In the genomic region with DNA sequence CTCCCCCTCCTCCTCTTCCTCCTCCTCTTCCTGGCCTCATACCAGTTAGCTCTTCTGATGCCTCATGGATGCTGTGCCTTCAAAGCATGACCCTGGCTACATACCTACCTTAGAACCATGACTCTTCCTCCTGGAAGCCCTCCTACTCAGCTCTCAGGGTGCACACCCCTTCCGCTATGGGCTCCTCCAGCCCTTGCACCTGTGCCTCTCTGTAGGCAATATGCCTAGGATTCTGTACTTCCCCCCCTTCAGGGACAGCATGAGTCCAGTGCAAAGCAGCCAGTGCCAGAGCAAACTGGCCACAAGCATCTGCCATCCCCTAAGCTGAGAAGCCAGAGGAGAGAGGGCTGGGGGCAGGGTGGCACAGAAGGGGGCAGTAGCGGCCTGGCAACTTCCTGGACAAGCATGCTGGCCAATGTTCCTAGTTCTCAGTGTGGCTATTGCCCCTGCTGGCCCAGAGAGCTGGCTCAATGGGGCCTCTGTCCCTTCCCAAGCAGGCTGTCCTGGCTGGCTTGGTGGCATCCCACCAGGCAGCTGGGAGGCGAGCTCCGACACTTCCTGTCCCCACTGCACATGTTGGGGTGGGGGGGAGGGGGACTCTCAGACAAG, we compare ENCODE assay signal across 8 mouse cellular contexts. TPM values are rescaled to one million over a fixed set of nuclear protein-coding genes. Genes with fewer than 3 reads are reported as not detected.
A peak's percentile ranks its signal among the peaks of the same experiment; 100 is the strongest.
DNase-seq lines count a peak whose midpoint lies in the region; ATAC-seq and TF ChIP-seq lines count a peak whose summit lies in the region.

No protein-coding gene starts in this region.

- no peak for TF ChIP-seq CTCF in lung, adult 2 months (IDR thresholded peaks at IDR 0.05; ENCODE audit: insufficient read depth, low read length)
- peak; percentile 3; the same call in 1 of the 2 replicates for TF ChIP-seq CTCF in cortical plate, adult 2 months (IDR thresholded peaks at IDR 0.05; ENCODE audit: extremely low read depth, insufficient read depth, low read length)
- TF ChIP-seq CTCF in thymus, adult 2 months (IDR thresholded peaks at IDR 0.05; ENCODE audit: borderline replicate concordance, control insufficient read depth, extremely low read depth, insufficient read depth, low read length, poor library complexity): no peak
- no peak for TF ChIP-seq CTCF in heart, adult 2 months (IDR thresholded peaks at IDR 0.05)

- DNase-seq in lung, postnatal 10 days: peak; percentile 43
- no peak for DNase-seq in lung, adult 2 months
- peak; percentile 75 to 84 for DNase-seq in layer of hippocampus, postnatal 36 days
- DNase-seq in right cerebral cortex, postnatal 36 days (ENCODE audit: low spot score in 2 of 2): peak; percentile 75 to 77
- DNase-seq in thymus, adult 2 months: no peak
- DNase-seq in heart, adult 2 months: no peak

- no peaks in the 10 kb centered on the region for H3K79me2 ChIP-seq in heart, adult 2 months (replicated peaks; ENCODE audit: control insufficient read depth, insufficient read depth, low read length)

- H3K9ac ChIP-seq in heart, adult 2 months (ENCODE audit: low read depth, low read length): no peak overlapping the region

- no peak for TF ChIP-seq EP300 in heart, adult 2 months (IDR thresholded peaks at IDR 0.05; ENCODE audit: insufficient read depth, low read depth, low read length)

- no peak for TF ChIP-seq POLR2A in lung, adult 2 months (IDR thresholded peaks at IDR 0.05; ENCODE audit: borderline replicate concordance, extremely low read depth, low read depth, low read length)
- TF ChIP-seq POLR2A in cortical plate, adult 2 months (IDR thresholded peaks at IDR 0.05; ENCODE audit: extremely low read depth, insufficient read depth, low read length): no peak
- no peak for TF ChIP-seq POLR2A in thymus, adult 2 months (IDR thresholded peaks at IDR 0.05; ENCODE audit: control insufficient read depth, extremely low read depth, insufficient read depth, low read length, poor library complexity)
- no peak for TF ChIP-seq POLR2A in heart, adult 2 months (IDR thresholded peaks at IDR 0.05; ENCODE audit: insufficient read depth, low read depth, low read length)

- H3K27me3 ChIP-seq in thymus, adult 2 months (ENCODE audit: control insufficient read depth, insufficient read depth, low read length): no peaks in the 10 kb centered on the region
- H3K27me3 ChIP-seq in heart, adult 2 months (ENCODE audit: control insufficient read depth, insufficient read depth, low read length): no peaks in the 10 kb centered on the region

- peaks cover 22% of the 10 kb centered on the region for H3K4me1 ChIP-seq in lung, adult 2 months (ENCODE audit: control insufficient read depth, insufficient read depth, low read length)
- no peaks in the 10 kb centered on the region for H3K4me1 ChIP-seq in cortical plate, adult 2 months (ENCODE audit: control insufficient read depth, insufficient read depth, low read length)
- H3K4me1 ChIP-seq in thymus, adult 2 months (replicated peaks; ENCODE audit: control insufficient read depth, insufficient read depth, low read length): peaks cover 4% of the 10 kb centered on the region; the same call in 1 of the 2 replicates
- peaks cover 39% of the 10 kb centered on the region for H3K4me1 ChIP-seq in heart, adult 2 months (ENCODE audit: control insufficient read depth, insufficient read depth, low read length)

- no peaks in the 10 kb centered on the region for H3K36me3 ChIP-seq in thymus, adult 2 months (ENCODE audit: control insufficient read depth, insufficient read depth, low read length)
- peaks cover 3% of the 10 kb centered on the region; the same call in 1 of the 2 replicates for H3K36me3 ChIP-seq in heart, adult 2 months (ENCODE audit: control insufficient read depth, insufficient read depth, low read length)

- peak overlapping the region; percentile 10; the same call in 1 of the 2 replicates for H3K27ac ChIP-seq in cortical plate, adult 2 months (ENCODE audit: insufficient read depth, low read length)
- H3K27ac ChIP-seq in thymus, adult 2 months (ENCODE audit: control insufficient read depth, insufficient read depth, low read length): no peak overlapping the region
- H3K27ac ChIP-seq in heart, adult 2 months: no peak overlapping the region

- no peak for ATAC-seq in activated CD4-positive, CD25-positive, alpha-beta regulatory T cell, adult 4 months

- intact Hi-C loops in heart, adult 2 months (cut with DNase I): no loop called here

- no peak overlapping the region for H3K4me3 ChIP-seq in lung, adult 2 months (replicated peaks; ENCODE audit: extremely low read depth, low read depth, low read length)
- H3K4me3 ChIP-seq in cortical plate, adult 2 months (ENCODE audit: insufficient read depth, low read length): no peak overlapping the region
- no peak overlapping the region for H3K4me3 ChIP-seq in thymus, adult 2 months (ENCODE audit: control insufficient read depth, insufficient read depth, low read length)
- H3K4me3 ChIP-seq in heart, adult 2 months: no peak overlapping the region

- WGBS in lung, adult 2 months: 72% methylated on average over 4 of the region's 4 CpGs
- 99% methylated on average over 4 of the region's 4 CpGs for WGBS in thymus, adult 2 months
- 75% methylated on average over 4 of the region's 4 CpGs for WGBS in heart, adult 2 months

RNA-seq across cellular contexts. Expression of a gene that starts 28.8 kb away (rescaled TPM):
- 41.7 and 44.9 TPM in 2 replicates for polyA plus RNA-seq in lung, adult 2 months (2012; rRNA removed)
- 51.8 and 52.1 TPM in 2 replicates for polyA plus RNA-seq in cortical plate, adult 2 months (2012; rRNA removed)
- total RNA-seq in layer of hippocampus, postnatal 36 days (2021): 10 to 100 TPM; 53.5 to 60.2 TPM
- polyA plus RNA-seq in thymus, adult 2 months (2012; rRNA removed): 26.2 and 28.9 TPM in 2 replicates
- polyA plus RNA-seq in activated CD4-positive, CD25-positive, alpha-beta regulatory T cell, adult 4 months (2017; shearing (Covaris generic)): under 1 TPM; 0.37 to 0.54 TPM
- 10 to 100 TPM; 33.5 TPM for total RNA-seq in heart, adult 2 months (2021)
- polyA plus RNA-seq in heart, adult 2 months (2012; rRNA removed): 27.3 and 39.4 TPM in 2 replicates

RNA-seq across cellular contexts. Expression of a gene that starts 46.1 kb away (rescaled TPM):
- polyA plus RNA-seq in lung, adult 2 months (2012; rRNA removed): 28.9 and 32.4 TPM in 2 replicates
- polyA plus RNA-seq in cortical plate, adult 2 months (2012; rRNA removed): 49.4 and 51.7 TPM in 2 replicates
- total RNA-seq in layer of hippocampus, postnatal 36 days (2021): 10 to 100 TPM; 27.0 to 28.2 TPM
- polyA plus RNA-seq in thymus, adult 2 months (2012; rRNA removed): 105 and 108 TPM in 2 replicates
- 10 to 100 TPM; 23.8 to 28.5 TPM for polyA plus RNA-seq in activated CD4-positive, CD25-positive, alpha-beta regulatory T cell, adult 4 months (2017; shearing (Covaris generic))
- 100 to 1,000 TPM; 244 to 288 TPM for total RNA-seq in heart, adult 2 months (2021)
- 487 and 529 TPM in 2 replicates for polyA plus RNA-seq in heart, adult 2 months (2012; rRNA removed)

Comparison
In these comparisons a context has a peak if more than half of its experiments do, and no peak if none do; other contexts are left out.
1. DNase-seq: peak in lung, postnatal 10 days (single experiment), layer of hippocampus, postnatal 36 days (2 of 2) and right cerebral cortex, postnatal 36 days (2 of 2); none in lung, adult 2 months (single experiment), thymus, adult 2 months (single experiment) and heart, adult 2 months (0 of 2).
2. RNA of a gene that starts 28.8 kb away (polyA plus RNA-seq): 51.8 to 52.1 TPM in cortical plate, adult 2 months, 41.7 to 44.9 TPM in lung, adult 2 months, 27.3 to 39.4 TPM in heart, adult 2 months and 26.2 to 28.9 TPM in thymus, adult 2 months; 0.37 to 0.54 TPM in activated CD4-positive, CD25-positive, alpha-beta regulatory T cell, adult 4 months; every median in the first group is over 10 times any median in the second.